Mouse (Mus musculus) kidney, adult 2 months (tissue): ENCODE data around the gene Fam13a.

Experiments
- CTCF ChIP-seq: fragments of 200-500 bp; conservative IDR thresholded peaks from 2 replicates; pipeline ENCODE4 v1.5.1; 2011; ENCODE audit warnings: low read depth, mild to moderate bottlenecking, control low read depth, low read length, moderate library complexity, mixed read lengths; ENCODE audit not compliant: insufficient read depth, insufficient read length
- POLR2A ChIP-seq: fragments of 200-500 bp; IDR thresholded peaks from one replicate; pipeline ENCODE4 v1.6.1; 2011; ENCODE audit warnings: low read depth, low read length, control low read depth

- TF ChIP-seq CTCF (no peak), POLR2A (no peak)
Measured at GRCm38 (mm10) chr6:59004630-59005029, 19.7 kb downstream of the Fam13a start.
